Mouse (Mus musculus): ENCODE measurements around the gene Sprr1a. TPM values are rescaled to one million over a fixed set of nuclear protein-coding genes. Genes with fewer than 3 reads are reported as not detected.

The Sprr1a gene
- not detected for polyA plus RNA-seq (2017; shearing (Covaris generic))

GRCm38 (mm10) chr3:92485863-92486262 is at the start of gene Sprr1a:
Sprr1a (minus strand) TSS chr3:92485895.

GRCm38 (mm10) chr3:92534411-92534810 is 48.7 kb upstream of the Sprr1a start, which contains the start of gene 2310046K23Rik:
2310046K23Rik (minus strand) TSS chr3:92534511.

GRCm38 (mm10) chr3:92500393-92500792 is 14.7 kb upstream of the Sprr1a start, which contains the start of gene Sprr4:
Sprr4 (minus strand) TSS chr3:92500493.

GRCm38 (mm10) chr3:92458620-92459019 is 27.1 kb downstream of the Sprr1a start, which contains the start of gene Sprr3:
Sprr3 (minus strand) TSS chr3:92458720.

GRCm38 (mm10) chr3:92438689-92439088 is 47.0 kb downstream of the Sprr1a start, which contains the start of gene Sprr1b:
Sprr1b (minus strand) TSS chr3:92438789.

Other genes with a start within 250 kb of the Sprr1a start
- gene Sprr2a3, start 200.5 kb downstream of the Sprr1a start, polyA plus RNA-seq (2017; shearing (Covaris generic)) = not detected
- gene Sprr2b, start 169.3 kb downstream of the Sprr1a start, polyA plus RNA-seq (2017; shearing (Covaris generic)) = not detected
- gene Sprr2d, start 146.8 kb downstream of the Sprr1a start, polyA plus RNA-seq (2017; shearing (Covaris generic)) = not detected
- not detected for gene Sprr2e, start 133.8 kb downstream of the Sprr1a start, polyA plus RNA-seq (2017; shearing (Covaris generic))
- gene Sprr2f, start 120.7 kb downstream of the Sprr1a start, polyA plus RNA-seq (2017; shearing (Covaris generic)) = not detected
- not detected for gene Sprr2h, start 100.2 kb downstream of the Sprr1a start, polyA plus RNA-seq (2017; shearing (Covaris generic))
- not detected for gene Sprr2i, start 77.9 kb downstream of the Sprr1a start, polyA plus RNA-seq (2017; shearing (Covaris generic))
- gene Sprr2j-ps, start 67.8 kb downstream of the Sprr1a start, polyA plus RNA-seq (2017; shearing (Covaris generic)) = not detected
- 27.2 TPM for gene Gm9774, start 56.5 kb downstream of the Sprr1a start, polyA plus RNA-seq (2017; shearing (Covaris generic))
- gene Sprr2k, start 53.3 kb downstream of the Sprr1a start, polyA plus RNA-seq (2017; shearing (Covaris generic)) = not detected
- not detected for gene Sprr1b, start 47.1 kb downstream of the Sprr1a start, polyA plus RNA-seq (2017; shearing (Covaris generic))
- not detected for gene Sprr3, start 27.2 kb downstream of the Sprr1a start, polyA plus RNA-seq (2017; shearing (Covaris generic))
- gene Sprr4, start 14.6 kb upstream of the Sprr1a start, polyA plus RNA-seq (2017; shearing (Covaris generic)) = not detected
- not detected for gene 2310046K23Rik, start 48.6 kb upstream of the Sprr1a start, polyA plus RNA-seq (2017; shearing (Covaris generic))
- gene Ivl, start 87.8 kb upstream of the Sprr1a start, polyA plus RNA-seq (2017; shearing (Covaris generic)) = not detected
- not detected for gene Smcp, start 103.1 kb upstream of the Sprr1a start, polyA plus RNA-seq (2017; shearing (Covaris generic))
- not detected for gene 2210017I01Rik, start 121.6 kb upstream of the Sprr1a start, polyA plus RNA-seq (2017; shearing (Covaris generic))
- gene Lce6a, start 135.8 kb upstream of the Sprr1a start, polyA plus RNA-seq (2017; shearing (Covaris generic)) = not detected
- not detected for gene Lce1a1, start 162.4 kb upstream of the Sprr1a start, polyA plus RNA-seq (2017; shearing (Covaris generic))
- gene Lce1b, start 171.0 kb upstream of the Sprr1a start, polyA plus RNA-seq (2017; shearing (Covaris generic)) = not detected
- not detected for gene Lce1a2, start 184.4 kb upstream of the Sprr1a start, polyA plus RNA-seq (2017; shearing (Covaris generic))
- not detected for gene Lce1c, start 193.4 kb upstream of the Sprr1a start, polyA plus RNA-seq (2017; shearing (Covaris generic))
- gene Lce1d, start 201.3 kb upstream of the Sprr1a start, polyA plus RNA-seq (2017; shearing (Covaris generic)) = not detected
- gene Lce1e, start 223.2 kb upstream of the Sprr1a start, polyA plus RNA-seq (2017; shearing (Covaris generic)) = not detected
- not detected for gene Lce1f, start 234.5 kb upstream of the Sprr1a start, polyA plus RNA-seq (2017; shearing (Covaris generic))